Mouse (Mus musculus) embryo, embryonic 10 days (tissue): ENCODE data around the gene Olfr649.

Source experiments
- DNase-seq: peaks from one replicate; pipeline ENCODE4 v3.0.0-alpha.2; 2015; ENCODE audit warnings: low spot score

Olfr649 gene

DNA sequence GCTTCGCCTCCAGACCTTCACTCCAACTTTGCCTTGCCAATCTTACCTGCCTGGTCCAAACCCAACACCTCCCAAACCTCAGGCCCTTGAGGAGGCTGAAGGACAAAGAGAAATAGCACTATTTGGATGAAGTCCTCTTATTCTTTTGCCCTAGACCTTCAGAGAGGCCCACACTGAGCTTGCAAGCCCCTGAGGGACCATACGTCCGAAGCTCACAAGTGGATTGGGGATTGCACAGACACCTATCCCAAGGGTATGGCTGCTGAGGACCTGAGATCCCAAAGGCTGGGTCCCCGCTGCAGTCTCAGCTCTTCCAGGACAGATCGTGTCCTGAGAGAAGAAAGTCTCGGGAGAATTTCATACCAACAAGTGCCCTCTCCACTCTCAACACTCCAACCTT, at the start of gene Olfr649:
TSS of gene Olfr649 (minus strand) at position 101 of the 400 bp plus-strand sequence.
- no peak for DNase-seq

DNA sequence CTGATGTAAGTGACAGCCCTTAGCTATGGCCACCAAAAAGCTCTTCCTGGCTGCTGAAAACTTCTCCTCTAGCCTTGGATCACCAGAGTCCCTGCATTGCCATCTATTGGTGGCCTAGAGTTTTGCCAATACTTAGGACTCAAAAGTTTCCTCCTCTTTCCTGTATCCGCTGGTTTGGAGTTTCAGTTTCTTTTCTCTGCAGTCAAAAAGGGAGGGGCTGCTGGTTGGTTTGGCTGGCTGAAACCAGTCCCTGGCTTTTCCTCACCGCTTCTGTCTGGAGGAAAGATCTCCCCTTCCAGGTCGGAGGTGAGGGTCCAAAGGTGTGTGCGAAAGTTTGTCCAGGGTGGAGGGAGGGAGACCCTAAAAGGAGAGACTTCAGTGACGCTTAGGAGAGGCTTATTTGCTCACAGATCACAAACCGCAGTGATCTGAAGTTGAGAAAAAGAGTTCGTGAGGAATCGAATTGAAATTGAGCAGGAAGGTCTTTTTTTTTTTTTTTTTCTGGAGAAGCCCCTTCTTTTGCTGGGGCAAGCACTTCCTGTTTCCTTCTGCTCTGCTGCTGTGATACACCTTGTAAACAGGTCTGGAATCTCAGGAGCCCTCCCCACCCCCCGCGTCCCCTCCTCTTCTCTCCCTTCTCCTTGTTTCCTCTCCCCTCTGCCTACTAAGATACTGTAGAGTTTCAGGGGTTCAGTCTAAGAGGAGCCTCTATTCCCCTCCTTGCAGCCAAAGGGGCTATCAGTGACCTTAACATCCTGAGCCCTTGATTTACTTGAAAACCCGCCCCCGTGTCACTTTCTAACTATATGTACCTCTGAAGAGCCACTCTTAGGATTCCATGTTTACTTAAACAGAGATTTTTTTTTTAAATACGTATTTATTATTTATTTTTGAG, 48.7 kb upstream of the Olfr649 start, which contains the start of gene Trim34a:
TSS of gene Trim34a (plus strand) at position 171 of the 895 bp plus-strand sequence.
- peak; percentile 75 for DNase-seq

- no peak for DNase-seq
Measured at GRCm38 (mm10) chr7:104243616-104244015, 47.8 kb upstream of the Olfr649 start.

DNA sequence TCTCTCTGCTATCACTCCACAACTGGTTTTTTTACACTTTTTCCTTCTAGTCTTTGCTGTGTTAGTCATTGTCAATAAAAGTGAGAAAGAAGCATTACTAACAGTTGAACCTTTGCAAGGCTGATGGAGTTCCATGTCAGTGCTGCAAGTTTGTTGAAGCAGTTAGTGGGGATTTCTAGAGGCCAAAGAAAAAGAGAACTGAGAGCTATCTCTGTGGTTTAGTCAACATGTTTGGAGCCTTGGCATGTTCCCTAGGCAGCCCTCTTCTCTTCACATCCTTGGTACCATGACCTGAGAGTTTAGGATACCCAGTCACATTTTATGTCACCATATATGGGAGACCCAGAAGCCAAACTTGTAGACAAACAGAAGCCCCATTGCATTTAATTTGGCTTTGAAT, 45.1 kb upstream of the Olfr649 start:
- DNase-seq = no peak

DNA sequence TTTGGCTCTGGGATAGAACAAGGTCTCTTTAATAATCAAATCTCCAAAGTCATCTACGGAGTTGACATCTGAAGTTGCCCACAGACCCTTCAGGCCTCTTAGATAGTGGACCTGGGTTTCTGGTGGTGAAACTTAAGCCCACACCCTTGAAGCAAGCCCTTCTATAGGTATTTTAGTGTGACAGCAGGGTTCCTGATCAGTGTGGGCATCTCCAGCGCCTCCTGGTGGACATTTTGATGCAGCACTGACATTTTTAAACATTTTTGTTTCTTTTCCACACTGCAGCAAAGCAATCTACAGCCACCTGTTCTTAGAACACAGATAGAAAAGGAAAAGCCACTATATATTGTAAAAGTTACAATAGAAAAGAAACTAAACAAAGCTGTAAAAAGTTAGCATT, 35.4 kb upstream of the Olfr649 start:
- peak; percentile 39 for DNase-seq

GRCm38 (mm10) chr7:104218701-104219569, 23.1 kb upstream of the Olfr649 start, which contains the start of gene Trim6:
Gene Trim6 (plus strand): TSS chr7:104218793.
- DNase-seq = peak; percentile 82

GRCm38 (mm10) chr7:104217881-104218280, 22.1 kb upstream of the Olfr649 start:
- no peak for DNase-seq

- DNase-seq = no peak
Measured at GRCm38 (mm10) chr7:104216011-104216535, 20.3 kb upstream of the Olfr649 start.

DNA sequence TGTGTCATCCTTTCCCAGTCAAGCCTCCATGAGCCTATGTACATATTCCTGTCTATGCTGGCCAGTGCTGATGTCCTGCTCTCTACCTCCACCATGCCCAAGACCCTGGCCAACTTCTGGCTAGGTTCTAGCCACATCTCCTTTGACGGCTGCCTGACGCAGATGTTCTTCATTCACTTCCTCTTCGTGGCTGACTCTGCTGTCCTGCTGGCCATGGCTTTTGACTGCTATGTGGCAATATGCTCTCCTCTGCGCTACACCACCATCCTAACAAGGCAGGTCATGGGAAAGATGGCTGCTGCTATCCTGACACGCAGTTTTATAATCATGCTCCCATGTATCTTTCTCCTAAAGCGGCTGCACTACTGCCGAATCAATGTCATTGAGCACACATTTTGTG, 10.4 kb upstream of the Olfr649 start:
- DNase-seq = no peak

DNA sequence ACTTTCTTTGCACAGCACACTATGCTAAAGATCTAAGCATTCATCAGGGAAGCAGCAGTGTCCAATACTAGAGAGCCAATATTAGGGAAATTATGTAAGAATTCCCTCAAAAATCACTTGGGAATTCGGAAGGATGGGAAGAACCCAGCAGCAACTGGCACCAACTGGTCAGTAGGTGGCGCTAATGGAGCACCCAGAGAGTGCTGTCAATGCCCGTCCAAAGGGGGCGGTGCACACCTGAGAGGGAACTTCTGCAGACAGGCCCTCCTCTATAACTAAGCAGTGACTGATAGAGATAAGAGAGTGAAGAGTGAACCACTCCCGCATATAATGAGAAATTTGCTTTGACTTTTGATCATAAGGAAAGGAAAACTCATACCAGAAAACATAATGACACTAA, 4.0 kb upstream of the Olfr649 start:
- DNase-seq = peak; percentile 86

DNA sequence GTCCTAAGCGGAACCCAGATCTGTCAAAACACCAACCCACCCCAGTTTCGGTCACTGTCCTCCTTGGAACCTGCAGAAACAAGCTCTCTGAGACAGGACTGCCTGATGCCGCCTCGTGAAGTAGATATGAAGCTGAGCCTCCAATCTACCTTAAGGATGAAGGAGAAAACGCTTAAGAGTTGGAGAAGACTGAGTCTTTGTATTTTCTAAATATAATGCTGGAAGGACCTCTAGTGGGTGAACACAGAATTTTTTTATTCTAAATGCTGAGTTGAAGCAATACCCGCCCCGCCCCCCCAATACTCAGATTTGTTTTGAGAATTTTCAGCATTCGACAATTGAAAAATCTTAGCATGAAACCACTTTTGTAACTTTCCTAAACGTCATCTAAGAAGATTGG, 4.5 kb downstream of the Olfr649 start:
- no peak for DNase-seq

GRCm38 (mm10) chr7:104183292-104183691, 12.5 kb downstream of the Olfr649 start, which contains the start of gene Olfr648:
Gene Olfr648 (minus strand): TSS chr7:104183392.
- DNase-seq = no peak

- DNase-seq = no peak
Measured at GRCm38 (mm10) chr7:104179074-104179473, 16.7 kb downstream of the Olfr649 start.

DNA sequence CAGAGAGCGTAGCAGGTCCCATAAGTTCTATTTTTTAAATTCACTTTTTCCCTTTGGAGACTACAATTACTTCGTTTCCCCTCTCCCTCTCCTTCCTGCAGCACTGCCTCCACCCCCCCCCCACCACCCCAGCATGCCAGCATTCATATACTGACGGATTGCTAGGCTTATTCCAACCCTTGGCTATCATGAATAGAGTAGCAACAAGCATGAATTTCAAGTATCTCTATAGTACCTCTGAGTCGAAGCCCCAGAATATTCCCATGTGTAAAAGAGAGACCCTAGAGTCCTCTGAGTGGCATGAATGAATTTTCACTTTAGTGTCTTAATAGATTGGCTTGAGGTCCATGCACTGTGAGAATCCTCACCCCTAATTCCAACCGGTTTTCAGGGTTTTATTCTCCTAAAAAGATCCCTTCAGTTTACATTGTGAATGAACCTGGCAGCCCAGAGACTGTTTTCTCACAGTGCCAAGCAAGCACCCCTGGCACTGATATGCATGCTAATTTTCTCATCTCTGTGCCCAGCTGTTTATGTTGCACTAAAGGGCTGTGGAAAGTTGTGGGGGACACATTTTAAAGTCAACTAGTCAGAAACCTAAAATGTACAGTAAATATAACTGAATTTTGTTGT, 17.2 kb downstream of the Olfr649 start:
- DNase-seq = no peak

DNA sequence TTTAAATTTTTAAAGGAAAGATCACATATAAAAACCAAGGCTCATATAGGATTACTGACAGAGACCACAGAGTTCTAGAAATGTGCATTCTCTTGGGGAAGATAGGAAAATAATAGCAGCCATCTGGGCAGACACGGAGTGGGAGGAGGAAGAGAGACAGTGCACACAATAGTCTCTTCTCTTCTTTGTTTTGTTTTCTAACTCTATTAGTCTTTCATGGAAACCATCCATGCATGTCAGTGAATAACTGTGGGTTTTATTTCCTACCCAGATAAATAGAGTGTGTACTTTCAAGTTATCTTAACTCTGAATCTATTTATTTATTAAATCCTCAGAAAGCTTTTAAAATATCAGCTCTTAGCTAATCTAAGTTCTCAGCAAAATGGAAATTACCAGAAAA, 20.7 kb downstream of the Olfr649 start:
- no peak for DNase-seq

DNA sequence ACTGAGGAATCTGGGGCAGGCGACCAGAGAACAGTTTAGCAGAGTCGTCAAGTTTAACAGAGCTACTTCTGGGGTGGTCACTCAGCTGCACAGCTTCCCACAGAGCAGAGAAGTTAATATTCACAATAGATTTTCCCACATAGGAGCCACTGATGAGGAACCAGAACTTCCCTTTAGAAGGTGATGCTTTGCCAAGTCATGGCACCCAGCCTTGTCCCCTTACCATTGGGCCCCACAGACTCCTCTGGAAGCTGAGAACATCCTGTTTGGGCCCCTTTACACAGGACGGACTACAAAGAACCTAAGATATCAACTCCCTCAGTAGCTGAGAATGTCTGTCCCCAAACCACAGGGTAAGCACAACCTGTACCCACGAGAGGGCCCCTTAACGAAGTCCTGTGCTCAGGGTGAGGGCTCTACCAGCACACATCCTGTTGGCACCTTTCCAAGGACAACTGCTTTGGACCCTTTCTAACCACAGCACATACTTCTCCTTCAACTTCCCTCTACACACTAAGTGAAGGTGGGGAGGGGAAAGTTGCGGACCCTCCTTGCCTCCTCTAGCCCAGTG, 26.1 kb downstream of the Olfr649 start:
- DNase-seq = no peak

GRCm38 (mm10) chr7:104167105-104167504, 28.7 kb downstream of the Olfr649 start:
- DNase-seq = no peak

- DNase-seq = no peak
Measured at GRCm38 (mm10) chr7:104150456-104150855, 45.3 kb downstream of the Olfr649 start, which contains the start of gene Ubqlnl. Gene Ubqlnl (minus strand): TSS chr7:104150556.

DNA sequence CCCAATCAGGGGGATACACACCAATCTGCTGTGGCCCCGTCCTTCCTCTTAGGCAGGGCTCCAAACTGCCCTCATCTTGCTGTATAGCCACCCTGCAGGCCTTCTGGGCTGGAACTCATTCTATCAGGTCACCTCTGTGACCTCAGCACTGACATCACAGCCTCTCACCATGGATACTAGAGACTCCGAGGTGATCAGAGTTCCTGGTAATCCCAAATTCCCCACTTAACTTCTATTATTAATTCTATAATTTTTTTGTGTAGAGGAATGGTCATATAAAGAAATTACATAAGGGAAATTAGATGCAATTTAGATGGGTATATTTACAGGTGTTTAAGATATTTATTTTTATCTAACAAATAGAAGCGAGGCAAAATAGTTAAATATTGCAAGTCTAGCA, 52.6 kb downstream of the Olfr649 start, which contains the start of gene Ubqln3:
TSS of gene Ubqln3 (minus strand) at position 101 of the 400 bp plus-strand sequence.
- DNase-seq = no peak
